Mouse (Mus musculus): ENCODE measurements around the gene Malsu1.

DNA sequence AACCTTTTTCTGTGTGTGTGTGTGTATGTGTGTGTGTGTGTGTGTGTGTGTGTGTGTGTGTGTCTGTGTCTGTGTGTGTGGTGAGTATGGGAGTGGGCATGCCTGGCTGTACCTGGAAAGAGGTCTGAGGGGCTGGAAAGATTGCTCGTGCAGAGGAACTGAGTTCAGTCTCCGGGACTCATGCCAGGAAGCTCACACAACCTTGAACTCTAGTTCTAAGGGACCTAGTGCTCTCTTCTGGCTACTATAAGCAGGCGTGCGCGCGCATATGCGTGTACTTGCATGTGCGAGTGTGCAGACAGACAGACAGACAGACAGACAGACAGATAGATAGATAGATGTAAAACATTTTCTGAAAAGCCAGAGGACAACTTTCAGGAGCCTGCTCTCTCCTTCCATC, 42.6 kb downstream of the Malsu1 start:
- TF ChIP-seq CTCF (IDR thresholded peaks at IDR 0.05) (no peak), EP300 (IDR thresholded peaks at IDR 0.05; ENCODE audit: insufficient read depth, low read depth, low read length) (no peak), POLR2A (IDR thresholded peaks at IDR 0.05; ENCODE audit: insufficient read depth, low read depth, low read length) (no peak)

Data from heart, adult 2 months (tissue).